Mouse (Mus musculus) liver, embryonic 12.5 days (tissue): ENCODE measurements around the gene Nagpa. TPM values are rescaled to one million over a fixed set of nuclear protein-coding genes. Genes with fewer than 3 reads are reported as not detected.
"Not testable (repeated sequence)": the region's sequence is repeated elsewhere in the genome, so short reads cannot be mapped to it uniquely, and the experiment has no call there.

ENCODE experiments used
- ATAC-seq: fragments of 200-750 bp; cut with Nextera tagmentation; 2 replicates; pipeline ENCODE4 v1.8.0; 2017; ENCODE audit warnings: moderate number of reproducible peaks, mild to moderate bottlenecking, moderate library complexity
- H3K27ac ChIP-seq: fragments of 300-500 bp; sonication (generic); 2 replicates; pipeline ENCODE4 v1.5.1; 2016; ENCODE audit warnings: mild to moderate bottlenecking
- H3K27me3 ChIP-seq: fragments of 300-500 bp; sonication (generic); replicated peaks from 2 replicates; pipeline ENCODE4 v1.6.1; 2016; ENCODE audit warnings: mild to moderate bottlenecking, moderate library complexity
- H3K36me3 ChIP-seq: fragments of 300-500 bp; sonication (generic); 2 replicates; pipeline ENCODE4 v1.6.1; 2016; ENCODE audit warnings: mild to moderate bottlenecking, moderate library complexity
- H3K4me1 ChIP-seq: fragments of 300-500 bp; sonication (generic); 2 replicates; pipeline ENCODE4 v1.6.1; 2016
- H3K4me2 ChIP-seq: fragments of 300-500 bp; sonication (generic); 2 replicates; pipeline ENCODE4 v1.6.1; 2016; ENCODE audit warnings: mild to moderate bottlenecking, moderate library complexity
- H3K4me3 ChIP-seq: fragments of 300-500 bp; sonication (generic); 2 replicates; pipeline ENCODE4 v1.5.1; 2016; ENCODE audit warnings: mild to moderate bottlenecking, moderate library complexity
- H3K9ac ChIP-seq: fragments of 300-500 bp; sonication (generic); 2 replicates; pipeline ENCODE4 v1.6.1; 2016; ENCODE audit warnings: mild to moderate bottlenecking, moderate library complexity
- H3K9me3 ChIP-seq: fragments of 300-500 bp; sonication (generic); replicated peaks from 2 replicates; pipeline ENCODE4 v1.6.1; 2016; ENCODE audit warnings: mild to moderate bottlenecking, moderate library complexity
- WGBS: fragments of 180-500 bp; shearing (Covaris S2); methylation state at CpG from one replicate; pipeline ENCODE4 v1.1.7; 2016; ENCODE audit not compliant: insufficient replicate concordance; 5-methylcytosine and 5-hydroxymethylcytosine counted together
- polyA plus RNA-seq: library from polyadenylated mRNA; unstranded; fragments of >200 nt; fragmentation: Nextera tagmentation; extraction: Ambion mirVana; gene quantifications from 2 replicates; pipeline ENCODE4 v1.2.1, GENCODE M21; 2016

Gene Nagpa
- polyA plus RNA-seq: 19.3 and 19.4 TPM in 2 replicates

GRCm38 (mm10) chr16:5203668-5204433 lies at the start of gene Nagpa:
Gene Nagpa (minus strand): TSS chr16:5204012.
- ATAC-seq: peak; percentile 75
- H3K4me3 ChIP-seq: peak within 1 kb of the TSS; percentile 88
- H3K4me1 ChIP-seq: peaks cover 20% of the 10 kb centered on the region
- H3K27ac ChIP-seq: peak within 1 kb of the TSS; percentile 54; the same call in 1 of the 2 replicates
- peak within 1 kb of the TSS; percentile 75 for H3K9ac ChIP-seq
- peak within 1 kb of the TSS; percentile 95 for H3K4me2 ChIP-seq
- H3K27me3 ChIP-seq: no peaks in the 10 kb centered on the region
- peaks cover 30% of the 10 kb centered on the region for H3K36me3 ChIP-seq
- no peaks in the 10 kb centered on the region for H3K9me3 ChIP-seq
- 2% methylated on average over 40 of the region's 40 CpGs for WGBS

GRCm38 (mm10) chr16:5252260-5252659 lies 48.4 kb upstream of the Nagpa start:
- peaks cover 28% of the 10 kb centered on the region for H3K4me1 ChIP-seq
- H3K36me3 ChIP-seq: peaks cover 53% of the 10 kb centered on the region
- no peak overlapping the region for H3K9ac ChIP-seq
- no peak for ATAC-seq
- H3K4me3 ChIP-seq: no peak overlapping the region
- no peak overlapping the region for H3K27ac ChIP-seq
- H3K27me3 ChIP-seq: no peaks in the 10 kb centered on the region
- H3K9me3 ChIP-seq: no peaks in the 10 kb centered on the region
- H3K4me2 ChIP-seq: no peak overlapping the region
- 82% methylated on average over 2 of the region's 2 CpGs for WGBS

GRCm38 (mm10) chr16:5250891-5251290 lies 47.1 kb upstream of the Nagpa start:
- Histone ChIP-seq H3K4me1 (peaks cover 20% of the 10 kb centered on the region), H3K9ac (no peak overlapping the region), H3K27ac (no peak overlapping the region), H3K27me3 (no peaks in the 10 kb centered on the region), H3K4me2 (no peak overlapping the region), H3K9me3 (no peaks in the 10 kb centered on the region), H3K36me3 (peaks cover 65% of the 10 kb centered on the region), H3K4me3 (no peak overlapping the region)
- ATAC-seq: no peak
- WGBS: 69% methylated on average over 3 of the region's 3 CpGs

- no peaks in the 10 kb centered on the region for H3K9me3 ChIP-seq
- H3K27me3 ChIP-seq: no peaks in the 10 kb centered on the region
- no peak overlapping the region for H3K4me2 ChIP-seq
- peaks cover 91% of the 10 kb centered on the region for H3K36me3 ChIP-seq
- WGBS: 41% methylated on average over 7 of the region's 7 CpGs
- H3K4me1 ChIP-seq: no peaks in the 10 kb centered on the region
- no peak overlapping the region for H3K27ac ChIP-seq
- H3K9ac ChIP-seq: no peak overlapping the region
- ATAC-seq: peak; percentile 54; the same call in 1 of the 2 replicates
- no peak overlapping the region for H3K4me3 ChIP-seq
These were observed 40.6 kb upstream of the Nagpa start for GRCm38 (mm10) chr16:5244411-5244810.

GRCm38 (mm10) chr16:5242882-5243281 lies 39.1 kb upstream of the Nagpa start:
- no peaks in the 10 kb centered on the region for H3K9me3 ChIP-seq
- H3K27ac ChIP-seq: no peak overlapping the region
- H3K4me3 ChIP-seq: no peak overlapping the region
- ATAC-seq: no peak
- H3K27me3 ChIP-seq: no peaks in the 10 kb centered on the region
- H3K9ac ChIP-seq: no peak overlapping the region
- H3K4me2 ChIP-seq: no peak overlapping the region
- peaks cover 89% of the 10 kb centered on the region for H3K36me3 ChIP-seq
- 76% methylated on average over 6 of the region's 6 CpGs for WGBS
- H3K4me1 ChIP-seq: no peaks in the 10 kb centered on the region

GRCm38 (mm10) chr16:5242355-5242754 lies 38.5 kb upstream of the Nagpa start:
- no peaks in the 10 kb centered on the region for H3K4me1 ChIP-seq
- no peak overlapping the region for H3K9ac ChIP-seq
- no peaks in the 10 kb centered on the region for H3K27me3 ChIP-seq
- H3K36me3 ChIP-seq: peaks cover 84% of the 10 kb centered on the region
- no peak overlapping the region for H3K4me3 ChIP-seq
- WGBS: 82% methylated on average over 4 of the region's 4 CpGs
- no peaks in the 10 kb centered on the region for H3K9me3 ChIP-seq
- no peak overlapping the region for H3K27ac ChIP-seq
- no peak for ATAC-seq
- H3K4me2 ChIP-seq: no peak overlapping the region

- peak within 1 kb of the TSS; percentile 89 for H3K4me3 ChIP-seq
- no peaks in the 10 kb centered on the region for H3K27me3 ChIP-seq
- ATAC-seq: peak; percentile 94
- H3K4me2 ChIP-seq: peak within 1 kb of the TSS; percentile 90
- peak within 1 kb of the TSS; percentile 57; the same call in 1 of the 2 replicates for H3K27ac ChIP-seq
- H3K4me1 ChIP-seq: peaks cover 21% of the 10 kb centered on the region
- no peaks in the 10 kb centered on the region for H3K9me3 ChIP-seq
- H3K36me3 ChIP-seq: peaks cover 17% of the 10 kb centered on the region
- 2% methylated on average over 47 of the region's 47 CpGs for WGBS
- H3K9ac ChIP-seq: peak within 1 kb of the TSS; percentile 85
These were observed 29.9 kb upstream of the Nagpa start, which contains the start of gene Alg1 for GRCm38 (mm10) chr16:5233418-5234313. Gene Alg1 (plus strand): TSS chr16:5233621.

GRCm38 (mm10) chr16:5232982-5233381 lies 29.2 kb upstream of the Nagpa start:
- Histone ChIP-seq H3K9ac (no peak overlapping the region), H3K4me1 (peaks cover 21% of the 10 kb centered on the region), H3K27me3 (no peaks in the 10 kb centered on the region), H3K9me3 (no peaks in the 10 kb centered on the region), H3K4me3 (peak overlapping the region; percentile 89), H3K27ac (no peak overlapping the region), H3K4me2 (peak overlapping the region; percentile 90), H3K36me3 (peaks cover 10% of the 10 kb centered on the region)
- ATAC-seq: no peak
- WGBS: 62% methylated on average over 4 of the region's 4 CpGs

GRCm38 (mm10) chr16:5228103-5228502 lies 24.3 kb upstream of the Nagpa start:
- not testable (repeated sequence) for ATAC-seq, H3K4me2 ChIP-seq, H3K27ac ChIP-seq, H3K4me3 ChIP-seq, H3K9ac ChIP-seq, H3K9me3 ChIP-seq, H3K27me3 ChIP-seq, H3K36me3 ChIP-seq, H3K4me1 ChIP-seq
- 58% methylated on average over 3 of the region's 3 CpGs for WGBS

- not testable (repeated sequence) for H3K4me2 ChIP-seq, H3K4me3 ChIP-seq, H3K27me3 ChIP-seq, H3K9me3 ChIP-seq, ATAC-seq, H3K9ac ChIP-seq, H3K27ac ChIP-seq, H3K36me3 ChIP-seq, H3K4me1 ChIP-seq
- 71% methylated on average over 19 of the region's 19 CpGs for WGBS
These were observed 23.7 kb upstream of the Nagpa start for GRCm38 (mm10) chr16:5227501-5227900.

GRCm38 (mm10) chr16:5226534-5226933 lies 22.7 kb upstream of the Nagpa start:
- H3K27me3 ChIP-seq, ATAC-seq, H3K4me1 ChIP-seq, H3K4me3 ChIP-seq, H3K36me3 ChIP-seq, H3K9ac ChIP-seq, H3K9me3 ChIP-seq, H3K4me2 ChIP-seq, H3K27ac ChIP-seq: not testable (repeated sequence)
- WGBS: 17% methylated on average over 1 of the region's 1 CpGs

- no peak within 1 kb of the TSS for H3K9ac ChIP-seq
- H3K4me3 ChIP-seq: no peak within 1 kb of the TSS
- no peaks in the 10 kb centered on the region for H3K36me3 ChIP-seq
- no peaks in the 10 kb centered on the region for H3K9me3 ChIP-seq
- H3K4me1 ChIP-seq: no peaks in the 10 kb centered on the region
- no peak within 1 kb of the TSS for H3K4me2 ChIP-seq
- peaks cover 20% of the 10 kb centered on the region for H3K27me3 ChIP-seq
- no peak for ATAC-seq
- no peak within 1 kb of the TSS for H3K27ac ChIP-seq
- WGBS: 55% methylated on average over 6 of the region's 6 CpGs
These were observed 18.3 kb upstream of the Nagpa start, which contains the start of gene AU021092 for GRCm38 (mm10) chr16:5222140-5222539. Gene AU021092 (minus strand): TSS chr16:5222299.
